Mouse (Mus musculus) kidney, embryonic 14.5 days (tissue): ENCODE measurements around the gene Pink1. TPM values are rescaled to one million over a fixed set of nuclear protein-coding genes. Genes with fewer than 3 reads are reported as not detected.

Experiments used
- ATAC-seq: fragments of 200-750 bp; cut with Nextera tagmentation; 2 replicates; pipeline ENCODE4 v1.8.0; 2017; ENCODE audit warnings: moderate number of reproducible peaks, mild to moderate bottlenecking, moderate TSS enrichment, moderate library complexity; ENCODE audit not compliant: low FRiP score, low TSS enrichment
- H3K27ac ChIP-seq: fragments of 300-500 bp; sonication (generic); 2 replicates; pipeline ENCODE4 v1.5.1; 2014; ENCODE audit warnings: low read depth, mild to moderate bottlenecking, low read length, moderate library complexity, mixed read lengths
- H3K27me3 ChIP-seq: fragments of 300-500 bp; sonication (generic); 2 replicates; pipeline ENCODE4 v1.6.1; 2014; ENCODE audit warnings: mild to moderate bottlenecking, low read length; ENCODE audit not compliant: control insufficient read depth, insufficient read depth
- H3K36me3 ChIP-seq: fragments of 300-500 bp; sonication (generic); 2 replicates; pipeline ENCODE4 v1.6.1; 2014; ENCODE audit warnings: low read length, mixed read lengths; ENCODE audit not compliant: control insufficient read depth, insufficient read depth
- H3K4me1 ChIP-seq: fragments of 300-500 bp; sonication (generic); 2 replicates; pipeline ENCODE4 v1.6.1; 2014; ENCODE audit warnings: low read length, mixed read lengths; ENCODE audit not compliant: control insufficient read depth, insufficient read depth
- H3K4me2 ChIP-seq: fragments of 300-500 bp; sonication (generic); replicated peaks from 2 replicates; pipeline ENCODE4 v1.6.1; 2014; ENCODE audit warnings: low read depth, mild to moderate bottlenecking, low read length
- H3K4me3 ChIP-seq: fragments of 300-500 bp; sonication (generic); 2 replicates; pipeline ENCODE4 v1.5.1; 2014; ENCODE audit warnings: mild to moderate bottlenecking, low read length
- H3K9ac ChIP-seq: fragments of 300-500 bp; sonication (generic); 2 replicates; pipeline ENCODE4 v1.6.1; 2014; ENCODE audit warnings: low read depth, mild to moderate bottlenecking, low read length, moderate library complexity
- H3K9me3 ChIP-seq: fragments of 300-500 bp; sonication (generic); 2 replicates; pipeline ENCODE4 v1.6.1; 2016; ENCODE audit warnings: low read length; ENCODE audit not compliant: control insufficient read depth
- WGBS: fragments of 180-500 bp; shearing (Covaris S2); extraction: QIAGEN DNeasy Blood & Tissue Kit; methylation state at CpG from one replicate; pipeline ENCODE4 v1.1.7; 2014; 5-methylcytosine and 5-hydroxymethylcytosine counted together
- polyA plus RNA-seq: library from polyadenylated mRNA; unstranded; fragments of >200 nt; fragmentation: Nextera tagmentation; extraction: Ambion mirVana; gene quantifications from 2 replicates; pipeline ENCODE4 v1.2.1, GENCODE M21; 2014

Pink1 gene
- polyA plus RNA-seq, 1 experiment from 2014 or later = 25.7 TPM

- no peaks in the 10 kb centered on the region for H3K36me3 ChIP-seq
- no peaks in the 10 kb centered on the region for H3K27me3 ChIP-seq
- no peak overlapping the region for H3K27ac ChIP-seq
- 74% methylated on average over 1 of the region's 1 CpGs for WGBS
- H3K4me3 ChIP-seq = no peak overlapping the region
- no peaks in the 10 kb centered on the region; the same call in 1 of the 2 replicates for H3K9me3 ChIP-seq
- H3K4me1 ChIP-seq = peaks cover 7% of the 10 kb centered on the region; the same call in 1 of the 2 replicates
- H3K9ac ChIP-seq = no peak overlapping the region
- ATAC-seq = no peak
- H3K4me2 ChIP-seq = no peak overlapping the region
Measured at GRCm38 (mm10) chr4:138347280-138347679, 21.2 kb upstream of the Pink1 start.

DNA sequence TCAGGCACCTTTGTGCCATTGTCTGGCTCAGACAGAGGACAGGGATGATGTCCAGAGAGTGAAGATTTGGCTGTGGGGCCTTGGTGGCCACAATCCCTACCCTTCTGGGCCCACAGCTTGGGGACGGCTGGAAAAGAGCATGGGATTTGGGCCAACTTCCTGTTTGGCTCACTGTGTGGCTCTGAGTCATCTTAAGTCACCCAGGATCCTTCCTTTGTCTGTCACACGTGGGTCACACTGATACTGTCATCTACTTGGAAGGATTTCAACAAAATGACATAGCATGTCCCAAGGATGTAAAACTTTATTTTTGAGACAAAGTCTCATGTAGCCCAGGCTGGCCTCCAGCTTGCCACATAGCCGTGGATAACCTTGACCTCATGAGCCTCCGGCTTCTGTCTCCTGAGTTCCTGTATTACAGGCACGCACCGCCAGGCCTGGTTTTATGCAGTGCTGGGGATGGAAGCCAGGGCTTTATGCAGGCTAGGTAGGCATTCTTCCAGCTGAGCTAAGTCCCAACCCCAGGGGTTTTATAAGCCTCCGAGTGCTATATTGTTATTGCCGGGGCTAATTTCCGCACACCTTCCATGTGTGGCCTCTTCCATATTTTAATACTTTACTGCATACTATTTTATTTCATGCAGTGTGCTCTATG is 18.9 kb upstream of the Pink1 start:
- Histone ChIP-seq H3K36me3 (no peaks in the 10 kb centered on the region), H3K9ac (no peak overlapping the region), H3K4me1 (peaks cover 7% of the 10 kb centered on the region; the same call in 1 of the 2 replicates), H3K4me2 (no peak overlapping the region), H3K4me3 (no peak overlapping the region), H3K27me3 (no peaks in the 10 kb centered on the region), H3K9me3 (no peaks in the 10 kb centered on the region), H3K27ac (no peak overlapping the region)
- ATAC-seq = no peak
- 84% methylated on average over 9 of the region's 9 CpGs for WGBS

GRCm38 (mm10) chr4:138343341-138343837 is 17.3 kb upstream of the Pink1 start:
- Histone ChIP-seq H3K9me3 (no peaks in the 10 kb centered on the region), H3K4me3 (no peak overlapping the region), H3K27me3 (no peaks in the 10 kb centered on the region), H3K9ac (no peak overlapping the region), H3K27ac (peak overlapping the region; percentile 49; the same call in 1 of the 2 replicates), H3K4me2 (no peak overlapping the region), H3K4me1 (peaks cover 7% of the 10 kb centered on the region; the same call in 1 of the 2 replicates), H3K36me3 (no peaks in the 10 kb centered on the region)
- no peak for ATAC-seq
- WGBS = 36% methylated on average over 10 of the region's 10 CpGs

GRCm38 (mm10) chr4:138342778-138343177 is 16.7 kb upstream of the Pink1 start:
- H3K4me1 ChIP-seq = peaks cover 7% of the 10 kb centered on the region; the same call in 1 of the 2 replicates
- no peaks in the 10 kb centered on the region for H3K27me3 ChIP-seq
- H3K4me3 ChIP-seq = no peak overlapping the region
- no peak overlapping the region for H3K9ac ChIP-seq
- no peaks in the 10 kb centered on the region for H3K9me3 ChIP-seq
- H3K4me2 ChIP-seq = no peak overlapping the region
- H3K36me3 ChIP-seq = no peaks in the 10 kb centered on the region
- 58% methylated on average over 6 of the region's 6 CpGs for WGBS
- H3K27ac ChIP-seq = peak overlapping the region; percentile 49; the same call in 1 of the 2 replicates
- ATAC-seq = no peak

GRCm38 (mm10) chr4:138342048-138342447 is 15.9 kb upstream of the Pink1 start:
- Histone ChIP-seq H3K4me1 (peaks cover 7% of the 10 kb centered on the region; the same call in 1 of the 2 replicates), H3K36me3 (no peaks in the 10 kb centered on the region), H3K9me3 (no peaks in the 10 kb centered on the region), H3K27ac (no peak overlapping the region), H3K4me2 (no peak overlapping the region), H3K4me3 (no peak overlapping the region), H3K27me3 (no peaks in the 10 kb centered on the region), H3K9ac (no peak overlapping the region)
- WGBS = 68% methylated on average over 7 of the region's 7 CpGs
- ATAC-seq = no peak

DNA sequence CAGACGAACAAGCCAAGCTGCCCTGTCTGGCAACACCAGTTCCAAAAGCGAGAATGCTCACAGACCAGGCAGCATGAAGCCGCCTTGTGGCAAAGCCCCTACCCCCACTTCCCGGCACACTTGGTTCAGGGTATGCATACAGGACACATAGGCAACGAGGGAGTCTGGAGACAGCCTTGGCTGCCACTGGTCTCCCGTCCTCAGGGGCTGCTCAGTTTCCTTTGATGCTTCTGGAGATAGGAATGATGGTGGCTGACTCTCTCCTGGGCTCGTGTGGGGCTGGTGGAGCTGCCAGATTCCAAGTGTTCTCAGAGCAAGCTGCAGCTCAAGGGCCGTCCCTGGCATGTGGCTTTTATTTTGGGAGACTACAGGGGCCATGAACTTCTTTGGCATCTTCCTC is 15.3 kb upstream of the Pink1 start:
- H3K4me2 ChIP-seq = no peak overlapping the region
- peaks cover 7% of the 10 kb centered on the region; the same call in 1 of the 2 replicates for H3K4me1 ChIP-seq
- H3K27ac ChIP-seq = no peak overlapping the region
- H3K9me3 ChIP-seq = no peaks in the 10 kb centered on the region
- no peak for ATAC-seq
- H3K27me3 ChIP-seq = no peaks in the 10 kb centered on the region
- H3K36me3 ChIP-seq = no peaks in the 10 kb centered on the region
- no peak overlapping the region for H3K4me3 ChIP-seq
- no peak overlapping the region for H3K9ac ChIP-seq
- WGBS = 64% methylated on average over 8 of the region's 8 CpGs

- no peak for ATAC-seq
- Histone ChIP-seq H3K9ac (no peak overlapping the region), H3K27ac (no peak overlapping the region), H3K9me3 (no peaks in the 10 kb centered on the region), H3K27me3 (no peaks in the 10 kb centered on the region), H3K4me1 (peaks cover 7% of the 10 kb centered on the region; the same call in 1 of the 2 replicates), H3K36me3 (no peaks in the 10 kb centered on the region), H3K4me3 (no peak overlapping the region), H3K4me2 (no peak overlapping the region)
- 30% methylated on average over 4 of the region's 4 CpGs for WGBS
Measured at GRCm38 (mm10) chr4:138339963-138340362, 13.9 kb upstream of the Pink1 start.

- Histone ChIP-seq H3K27ac (no peak overlapping the region), H3K9ac (no peak overlapping the region), H3K4me3 (no peak overlapping the region), H3K4me2 (no peak overlapping the region), H3K27me3 (no peaks in the 10 kb centered on the region), H3K4me1 (no peaks in the 10 kb centered on the region), H3K36me3 (no peaks in the 10 kb centered on the region), H3K9me3 (no peaks in the 10 kb centered on the region)
- 73% methylated on average over 9 of the region's 9 CpGs for WGBS
- no peak for ATAC-seq
Measured at GRCm38 (mm10) chr4:138337341-138337740, 11.2 kb upstream of the Pink1 start.

GRCm38 (mm10) chr4:138336876-138337275 is 10.8 kb upstream of the Pink1 start:
- no peaks in the 10 kb centered on the region for H3K9me3 ChIP-seq
- H3K36me3 ChIP-seq = no peaks in the 10 kb centered on the region
- H3K27ac ChIP-seq = no peak overlapping the region
- no peak for ATAC-seq
- H3K9ac ChIP-seq = no peak overlapping the region
- 76% methylated on average over 5 of the region's 5 CpGs for WGBS
- no peak overlapping the region for H3K4me3 ChIP-seq
- H3K4me2 ChIP-seq = no peak overlapping the region
- H3K27me3 ChIP-seq = no peaks in the 10 kb centered on the region
- H3K4me1 ChIP-seq = no peaks in the 10 kb centered on the region
